Mouse (Mus musculus) embryonic facial prominence, embryonic 13.5 days (tissue): Measurements from ENCODE around the gene Dhrs1. TPM values are rescaled to one million over a fixed set of nuclear protein-coding genes. Genes with fewer than 3 reads are reported as not detected.

Experiments used
- ATAC-seq: fragments of 200-750 bp; cut with Nextera tagmentation; 2 replicates; pipeline ENCODE4 v1.8.0; 2017; ENCODE audit warnings: low read depth; ENCODE audit not compliant: insufficient number of reproducible peaks, insufficient read depth, low FRiP score, low TSS enrichment
- H3K27ac ChIP-seq: fragments of 300-500 bp; sonication (generic); 2 replicates; pipeline ENCODE4 v1.5.1; 2015; ENCODE audit warnings: moderate library complexity, mild to moderate bottlenecking, inconsistent platforms
- H3K27me3 ChIP-seq: fragments of 300-500 bp; sonication (generic); 2 replicates; pipeline ENCODE4 v1.6.1; 2015; ENCODE audit warnings: mild to moderate bottlenecking, inconsistent platforms
- H3K36me3 ChIP-seq: fragments of 300-500 bp; sonication (generic); 2 replicates; pipeline ENCODE4 v1.6.1; 2015; ENCODE audit warnings: mild to moderate bottlenecking, inconsistent platforms
- H3K4me1 ChIP-seq: fragments of 300-500 bp; sonication (generic); 2 replicates; pipeline ENCODE4 v1.6.1; 2015; ENCODE audit warnings: inconsistent platforms
- H3K4me2 ChIP-seq: fragments of 300-500 bp; sonication (generic); 2 replicates; pipeline ENCODE4 v1.6.1; 2015; ENCODE audit warnings: moderate library complexity, mild to moderate bottlenecking, inconsistent platforms
- H3K4me3 ChIP-seq: fragments of 300-500 bp; sonication (generic); 2 replicates; pipeline ENCODE4 v1.5.1; 2015; ENCODE audit warnings: mild to moderate bottlenecking, inconsistent platforms
- H3K9ac ChIP-seq: fragments of 300-500 bp; sonication (generic); 2 replicates; pipeline ENCODE4 v1.6.1; 2015; ENCODE audit warnings: mild to moderate bottlenecking, inconsistent platforms
- H3K9me3 ChIP-seq: fragments of 300-500 bp; sonication (generic); 2 replicates; pipeline ENCODE4 v1.6.1; 2016; ENCODE audit warnings: inconsistent platforms
- WGBS: fragments of 180-500 bp; shearing (Covaris S2); methylation state at CpG from one replicate; pipeline ENCODE4 v1.1.7; 2015; ENCODE audit warnings: mixed read lengths; 5-methylcytosine and 5-hydroxymethylcytosine counted together
- polyA plus RNA-seq: library from polyadenylated mRNA; unstranded; fragments of >200 nt; fragmentation: Nextera tagmentation; extraction: Ambion mirVana; gene quantifications from 2 replicates; pipeline ENCODE4 v1.2.1, GENCODE M21; 2015

Gene Dhrs1
- polyA plus RNA-seq, 1 experiment from 2014 or later, result 84.5 TPM

DNA sequence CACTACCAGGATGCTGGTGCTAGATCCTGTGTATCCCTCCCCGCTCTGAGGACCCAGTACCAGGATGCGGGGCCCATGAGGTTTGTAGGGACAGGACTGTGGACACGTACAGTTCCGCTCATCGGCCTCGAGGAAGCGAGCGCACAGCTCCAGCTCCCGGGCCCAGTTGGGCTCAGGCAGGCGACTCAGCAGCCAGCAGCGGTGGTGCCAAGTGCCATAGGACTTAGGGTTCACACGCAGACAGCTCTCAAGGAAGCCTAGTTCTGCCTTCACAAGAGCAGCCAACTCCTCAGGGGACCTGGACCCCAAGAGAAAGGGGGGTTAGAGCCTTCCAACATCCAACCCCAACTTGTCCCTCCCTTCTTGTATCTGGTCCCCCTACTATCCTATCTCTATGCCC, 24.8 kb downstream of the Dhrs1 start:
- peak overlapping the region; percentile 74; the same call in 1 of the 2 replicates for H3K4me2 ChIP-seq
- no peak overlapping the region for H3K27ac ChIP-seq
- H3K9me3 ChIP-seq, result no peaks in the 10 kb centered on the region
- 88% methylated on average over 12 of the region's 12 CpGs for WGBS
- no peaks in the 10 kb centered on the region for H3K27me3 ChIP-seq
- H3K4me1 ChIP-seq, result peaks cover 9% of the 10 kb centered on the region
- H3K4me3 ChIP-seq, result no peak overlapping the region
- ATAC-seq, result no peak
- H3K36me3 ChIP-seq, result peaks cover 35% of the 10 kb centered on the region
- 0 out of 2 replicates have a peak overlapping the region, but pooled peaks have one; percentile 37 for H3K9ac ChIP-seq

DNA sequence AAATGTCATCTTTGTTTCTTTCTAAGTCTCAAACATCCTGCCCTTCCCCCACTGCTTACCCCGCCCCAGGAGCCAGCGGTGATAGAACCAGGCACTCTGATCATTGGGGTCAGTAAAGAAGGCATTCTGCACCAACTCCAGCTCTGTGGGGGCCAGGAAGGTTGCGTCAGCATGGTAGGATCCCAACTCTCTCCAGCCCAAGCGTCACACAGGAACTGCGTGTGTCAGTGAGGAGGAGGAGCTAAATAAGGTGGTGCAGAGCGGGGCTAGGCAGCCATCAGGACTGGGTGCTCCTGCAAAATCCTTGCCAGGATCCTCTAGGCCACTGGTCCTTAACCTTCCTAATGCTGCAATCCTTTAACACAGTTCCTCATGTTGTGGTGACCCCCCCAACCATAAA, 25.8 kb downstream of the Dhrs1 start:
- Histone ChIP-seq H3K27me3 (no peaks in the 10 kb centered on the region), H3K4me2 (no peak overlapping the region), H3K9me3 (no peaks in the 10 kb centered on the region), H3K4me1 (peaks cover 14% of the 10 kb centered on the region), H3K4me3 (no peak overlapping the region), H3K9ac (no peak overlapping the region), H3K36me3 (peaks cover 35% of the 10 kb centered on the region), H3K27ac (no peak overlapping the region)
- no peak for ATAC-seq
- 87% methylated on average over 6 of the region's 6 CpGs for WGBS

DNA sequence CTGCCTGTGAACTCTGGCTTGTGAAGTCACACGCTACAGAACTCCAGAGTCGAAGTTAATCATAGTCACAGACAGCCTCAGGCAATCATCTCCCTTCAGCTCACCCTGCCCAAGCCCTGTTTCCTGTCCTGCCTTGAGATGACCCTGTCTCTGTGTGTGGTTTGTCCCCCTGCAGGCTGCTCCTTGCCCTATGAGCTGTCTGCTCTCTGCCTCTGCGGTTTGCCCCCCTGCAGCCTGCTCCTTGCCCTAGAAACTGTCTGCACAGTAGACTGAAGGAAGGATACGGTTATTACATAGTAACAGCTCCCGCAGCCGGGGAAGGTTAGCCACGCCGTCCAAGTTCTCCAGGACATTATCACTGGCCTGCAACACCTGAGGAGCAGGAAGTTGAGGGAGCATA, 28.6 kb downstream of the Dhrs1 start:
- Histone ChIP-seq H3K4me2 (no peak overlapping the region), H3K9me3 (no peaks in the 10 kb centered on the region), H3K27ac (no peak overlapping the region), H3K9ac (no peak overlapping the region), H3K36me3 (peaks cover 35% of the 10 kb centered on the region), H3K4me3 (no peak overlapping the region), H3K4me1 (peaks cover 30% of the 10 kb centered on the region), H3K27me3 (peaks cover 24% of the 10 kb centered on the region)
- ATAC-seq, result no peak
- 46% methylated on average over 8 of the region's 8 CpGs for WGBS

DNA sequence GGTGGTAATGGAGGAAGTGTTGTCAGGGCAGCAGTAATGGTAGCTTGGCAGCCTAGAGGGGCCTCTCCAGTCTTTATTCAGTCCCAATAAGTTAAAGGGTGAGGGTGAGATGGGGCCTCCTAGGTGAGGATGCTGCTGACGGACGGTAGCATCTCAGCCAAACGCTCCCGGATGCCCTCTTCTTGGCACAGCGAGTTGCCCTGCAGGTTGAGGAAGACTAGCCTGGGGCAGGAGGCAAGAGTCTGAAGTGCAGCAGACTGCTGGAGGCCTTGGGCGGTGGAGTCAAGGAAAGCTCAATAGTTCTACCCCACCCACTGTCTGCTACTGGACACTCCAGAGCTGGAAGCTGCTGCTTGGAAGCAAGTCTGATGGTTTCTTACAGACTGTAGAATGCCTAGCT, 29.2 kb downstream of the Dhrs1 start:
- Histone ChIP-seq H3K27ac (no peak overlapping the region), H3K36me3 (peaks cover 35% of the 10 kb centered on the region), H3K27me3 (peaks cover 27% of the 10 kb centered on the region), H3K4me2 (no peak overlapping the region), H3K4me1 (peaks cover 27% of the 10 kb centered on the region), H3K9me3 (no peaks in the 10 kb centered on the region), H3K4me3 (no peak overlapping the region), H3K9ac (no peak overlapping the region)
- ATAC-seq, result no peak
- 92% methylated on average over 6 of the region's 6 CpGs for WGBS

DNA sequence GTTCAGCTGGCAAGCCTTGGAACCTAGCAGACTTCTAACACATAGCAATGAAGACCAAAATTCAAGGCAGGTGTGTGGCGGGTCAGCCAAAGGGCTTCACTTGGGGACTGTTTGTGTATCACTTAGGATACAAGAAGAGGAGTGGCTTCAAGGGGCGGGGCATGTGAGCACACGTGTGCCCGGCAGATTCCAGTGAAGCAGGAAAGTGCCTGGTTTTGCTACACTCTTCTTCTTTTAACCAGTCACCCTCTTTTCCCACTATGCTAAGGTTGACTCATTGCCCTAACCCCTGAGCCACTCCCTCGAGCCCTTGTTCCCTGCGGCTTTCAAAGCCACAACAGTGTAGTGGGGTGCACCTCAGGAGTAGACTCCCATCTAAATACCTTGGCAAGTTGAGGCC, 30.6 kb downstream of the Dhrs1 start:
- WGBS, result 23% methylated on average over 6 of the region's 6 CpGs
- no peak for ATAC-seq

DNA sequence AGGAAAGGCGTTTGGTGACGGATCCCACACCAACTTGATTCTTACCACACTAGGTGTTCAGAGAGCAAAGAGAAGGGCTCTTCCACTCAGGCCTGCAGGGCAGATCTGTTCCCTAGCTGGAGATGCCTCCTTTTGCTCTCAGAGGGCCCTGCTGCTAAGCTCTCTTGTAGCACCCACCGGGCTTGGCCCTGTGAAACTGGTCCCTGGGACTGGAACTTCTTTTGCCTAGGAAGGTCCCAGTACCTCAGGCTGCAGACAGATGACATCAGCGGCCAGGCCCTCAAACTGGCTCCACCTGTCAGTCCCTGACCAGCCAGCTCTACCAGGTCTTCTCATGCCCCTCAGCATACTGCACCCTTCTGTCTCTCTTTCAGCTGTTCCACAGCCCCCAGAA, 31.8 kb downstream of the Dhrs1 start, which contains the start of gene Tgm1:
Tgm1 (minus strand) TSS at position 198 of the 394 bp plus-strand sequence.
- Histone ChIP-seq H3K4me1 (peaks cover 20% of the 10 kb centered on the region), H3K9me3 (no peaks in the 10 kb centered on the region), H3K27ac (peak within 1 kb of the TSS; percentile 11; the same call in 1 of the 2 replicates), H3K9ac (peak within 1 kb of the TSS; percentile 59), H3K4me3 (peak within 1 kb of the TSS; percentile 27), H3K36me3 (peaks cover 24% of the 10 kb centered on the region), H3K27me3 (peaks cover 27% of the 10 kb centered on the region), H3K4me2 (peak within 1 kb of the TSS; percentile 50)
- ATAC-seq, result no peak
- WGBS, result 22% methylated on average over 4 of the region's 4 CpGs

More for the DNA sequence above, 30.6 kb downstream of the Dhrs1 start:
- Histone ChIP-seq H3K4me2 (no peak overlapping the region), H3K27me3 (peaks cover 27% of the 10 kb centered on the region), H3K27ac (no peak overlapping the region), H3K9me3 (no peaks in the 10 kb centered on the region), H3K36me3 (peaks cover 35% of the 10 kb centered on the region), H3K4me3 (no peak overlapping the region), H3K4me1 (peaks cover 20% of the 10 kb centered on the region), H3K9ac (no peak overlapping the region)

DNA sequence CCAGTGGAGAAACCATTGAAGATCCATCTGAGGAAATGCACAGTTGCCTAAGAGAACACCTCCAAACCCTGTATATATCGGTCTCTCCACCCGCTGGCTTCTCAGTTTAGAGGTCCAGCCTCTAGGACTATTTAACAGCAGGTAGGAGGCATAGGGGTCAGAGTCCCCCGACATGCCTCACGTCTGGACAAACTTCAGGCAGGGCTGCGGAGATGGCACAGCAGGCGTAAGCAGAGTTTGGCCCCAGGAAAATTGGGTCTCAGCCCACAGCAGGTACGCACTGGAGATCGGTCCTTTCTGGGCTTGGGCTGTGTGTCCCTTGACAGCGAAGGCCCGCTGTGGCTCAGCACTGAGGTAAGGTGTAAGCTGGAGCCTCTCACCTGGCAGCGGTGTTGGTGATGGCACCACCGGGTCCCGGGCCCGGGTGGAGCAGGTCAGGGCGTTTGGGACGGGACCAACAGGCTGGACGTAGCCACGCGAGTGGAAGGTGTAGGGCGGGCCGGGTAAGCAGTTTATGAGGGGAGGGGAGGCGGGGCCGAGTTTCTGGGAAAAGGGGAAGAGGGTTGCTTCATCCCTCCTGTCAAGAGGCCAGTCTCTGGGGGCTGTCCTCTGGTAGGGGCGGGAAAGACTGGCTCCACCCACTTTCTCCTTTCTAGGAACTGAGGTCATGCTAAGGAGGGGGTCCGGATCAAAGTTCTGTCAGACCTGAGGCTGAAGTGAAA, 32.3 kb downstream of the Dhrs1 start:
- Histone ChIP-seq H3K9ac (peak overlapping the region; percentile 59), H3K4me3 (peak overlapping the region; percentile 27), H3K27ac (no peak overlapping the region; the same call in 1 of the 2 replicates), H3K4me2 (peak overlapping the region; percentile 50), H3K4me1 (peaks cover 20% of the 10 kb centered on the region), H3K36me3 (peaks cover 18% of the 10 kb centered on the region), H3K27me3 (peaks cover 27% of the 10 kb centered on the region), H3K9me3 (no peaks in the 10 kb centered on the region)
- 15% methylated on average over 25 of the region's 25 CpGs for WGBS
- no peak for ATAC-seq

DNA sequence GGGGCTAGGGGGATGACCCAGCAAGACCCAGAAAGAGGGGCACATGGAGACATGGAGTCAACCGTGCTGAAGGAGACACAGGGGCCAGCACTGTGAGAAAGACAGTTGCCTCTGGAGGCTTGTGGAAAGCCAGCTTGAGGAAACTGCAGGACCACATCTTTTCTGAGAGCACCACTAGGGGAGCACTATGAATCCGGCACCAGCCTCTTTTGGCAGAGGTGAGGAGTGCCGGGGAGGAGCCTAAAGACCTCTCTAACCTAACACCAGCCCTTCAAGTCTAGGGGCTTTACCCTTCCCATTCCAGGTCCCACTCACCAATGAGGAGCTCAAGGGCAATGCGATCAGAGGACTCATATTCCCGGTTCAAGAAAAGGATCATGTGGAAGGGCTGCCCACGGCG, 33.7 kb downstream of the Dhrs1 start:
- 85% methylated on average over 7 of the region's 7 CpGs for WGBS
- no peaks in the 10 kb centered on the region for H3K9me3 ChIP-seq
- H3K27ac ChIP-seq, result no peak overlapping the region
- no peak overlapping the region for H3K9ac ChIP-seq
- no peak overlapping the region for H3K4me2 ChIP-seq
- no peak overlapping the region for H3K4me3 ChIP-seq
- H3K36me3 ChIP-seq, result peaks cover 7% of the 10 kb centered on the region; the same call in 1 of the 2 replicates
- ATAC-seq, result no peak
- peaks cover 20% of the 10 kb centered on the region for H3K4me1 ChIP-seq
- peaks cover 27% of the 10 kb centered on the region for H3K27me3 ChIP-seq

DNA sequence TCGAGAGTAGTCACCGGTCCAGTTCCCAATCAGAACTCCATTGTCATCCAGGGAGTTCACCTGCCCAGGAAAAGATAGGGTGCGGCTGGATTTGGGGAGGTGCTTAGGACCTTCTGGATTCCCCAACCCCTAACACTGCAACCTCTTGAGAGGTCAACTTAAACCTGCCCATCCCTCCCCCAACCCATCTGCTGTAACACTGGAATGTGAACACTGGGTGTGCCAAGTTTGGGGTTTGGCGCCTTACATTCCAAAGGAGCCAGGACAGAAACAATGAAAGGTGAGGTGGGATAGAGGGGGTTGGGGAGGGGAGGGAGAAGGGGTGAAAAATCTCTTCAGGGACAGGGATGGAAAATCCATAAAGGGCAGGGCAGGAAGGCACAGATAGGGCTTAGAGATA, 36.0 kb downstream of the Dhrs1 start:
- no peak overlapping the region for H3K4me3 ChIP-seq
- H3K4me2 ChIP-seq, result no peak overlapping the region
- ATAC-seq, result no peak
- H3K9me3 ChIP-seq, result no peaks in the 10 kb centered on the region
- peaks cover 14% of the 10 kb centered on the region for H3K4me1 ChIP-seq
- 83% methylated on average over 4 of the region's 4 CpGs for WGBS
- no peaks in the 10 kb centered on the region for H3K36me3 ChIP-seq
- no peak overlapping the region for H3K27ac ChIP-seq
- H3K27me3 ChIP-seq, result peaks cover 27% of the 10 kb centered on the region
- H3K9ac ChIP-seq, result no peak overlapping the region

DNA sequence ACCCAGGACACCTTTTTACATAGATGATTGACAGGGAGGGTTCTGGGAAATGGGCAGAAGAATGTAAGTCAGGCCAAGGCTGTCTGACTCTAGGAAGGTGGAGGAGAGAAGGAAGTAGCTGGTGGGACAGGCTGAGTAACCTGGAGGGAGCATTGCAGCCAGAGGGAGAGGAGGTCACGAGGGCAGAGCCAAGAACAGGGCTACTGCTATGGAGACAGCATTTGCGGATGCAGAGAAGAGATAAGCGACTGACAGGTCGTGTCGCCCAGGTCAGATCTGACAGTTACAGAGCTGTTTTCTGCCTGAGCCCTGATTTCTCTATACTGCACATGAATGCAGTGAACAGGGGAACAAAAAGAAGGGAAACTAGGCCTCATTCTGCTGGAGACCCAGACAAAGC, 38.1 kb downstream of the Dhrs1 start:
- no peaks in the 10 kb centered on the region for H3K4me1 ChIP-seq
- H3K27me3 ChIP-seq, result peaks cover 8% of the 10 kb centered on the region
- no peak for ATAC-seq
- no peak overlapping the region for H3K4me2 ChIP-seq
- no peak overlapping the region for H3K4me3 ChIP-seq
- H3K27ac ChIP-seq, result no peak overlapping the region
- no peaks in the 10 kb centered on the region for H3K36me3 ChIP-seq
- no peaks in the 10 kb centered on the region for H3K9me3 ChIP-seq
- WGBS, result 84% methylated on average over 5 of the region's 5 CpGs
- no peak overlapping the region for H3K9ac ChIP-seq

DNA sequence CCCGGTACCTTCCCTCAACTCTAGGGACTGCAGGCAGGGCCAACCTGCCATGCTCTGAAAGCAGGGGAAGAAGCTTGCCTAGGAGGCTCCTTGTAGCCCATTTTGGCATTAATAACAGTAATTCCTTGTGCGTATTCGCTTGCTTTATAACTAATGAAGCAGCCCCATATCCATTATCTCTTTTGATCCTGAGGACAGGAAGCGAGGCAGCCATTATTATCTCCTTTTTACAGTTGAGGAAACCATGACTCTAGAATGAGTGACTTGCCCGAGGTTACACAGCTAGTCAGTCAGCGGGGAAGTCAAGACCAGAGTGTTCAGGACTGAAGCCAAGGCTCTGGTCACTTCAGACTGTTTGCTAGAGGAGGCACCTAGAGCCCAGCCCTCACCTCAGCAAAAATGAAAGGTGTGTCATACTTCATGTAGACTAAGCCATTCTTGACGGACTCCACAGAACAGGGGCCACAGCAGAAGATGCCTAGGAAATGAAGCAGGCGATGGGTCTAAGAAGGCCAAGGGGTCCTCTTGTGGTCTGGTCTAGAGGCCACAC, 39.4 kb downstream of the Dhrs1 start:
- WGBS, result 88% methylated on average over 8 of the region's 8 CpGs
- H3K9me3 ChIP-seq, result no peaks in the 10 kb centered on the region

DNA sequence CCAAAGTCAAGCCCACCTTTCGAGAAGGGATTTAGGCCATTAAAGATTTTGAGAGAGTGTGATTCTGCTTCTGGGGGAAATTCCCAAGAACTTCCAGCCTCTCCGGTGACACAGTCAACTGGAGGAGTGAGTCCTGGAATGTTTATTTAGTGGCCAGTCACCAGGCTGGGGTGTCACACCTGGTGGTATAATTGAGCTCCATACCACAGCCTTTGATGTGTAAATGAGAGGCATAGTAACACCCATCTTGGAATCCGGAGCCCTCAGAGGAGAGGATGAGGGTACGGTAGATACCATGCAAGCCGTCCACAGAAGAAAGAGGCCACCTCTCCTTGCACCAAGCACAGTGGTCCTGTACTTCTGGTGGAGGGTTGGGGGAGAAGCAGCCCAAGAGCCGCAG, 42.7 kb downstream of the Dhrs1 start:
- no peak overlapping the region for H3K4me3 ChIP-seq
- no peak overlapping the region for H3K9ac ChIP-seq
- ATAC-seq, result no peak
- WGBS, result 72% methylated on average over 6 of the region's 6 CpGs
- no peaks in the 10 kb centered on the region for H3K27me3 ChIP-seq
- H3K9me3 ChIP-seq, result no peaks in the 10 kb centered on the region
- H3K4me1 ChIP-seq, result no peaks in the 10 kb centered on the region
- H3K27ac ChIP-seq, result no peak overlapping the region
- H3K36me3 ChIP-seq, result no peaks in the 10 kb centered on the region
- no peak overlapping the region for H3K4me2 ChIP-seq

More for the DNA sequence above, 39.4 kb downstream of the Dhrs1 start:
- no peak overlapping the region for H3K27ac ChIP-seq
- ATAC-seq, result no peak
- no peak overlapping the region for H3K4me3 ChIP-seq
- no peak overlapping the region for H3K4me2 ChIP-seq
- no peak overlapping the region for H3K9ac ChIP-seq
- no peaks in the 10 kb centered on the region for H3K27me3 ChIP-seq
- H3K4me1 ChIP-seq, result no peaks in the 10 kb centered on the region
- H3K36me3 ChIP-seq, result no peaks in the 10 kb centered on the region
